Mouse (Mus musculus) kidney, postnatal 25 days (tissue): ENCODE data around the gene Ebna1bp2.

Experiments
- DNase-seq, 2 experiments: peaks; one replicate each; pipeline ENCODE4 v3.0.0; 2021; ENCODE audit warnings: mixed read lengths in 2 of 2

Gene Ebna1bp2

DNA sequence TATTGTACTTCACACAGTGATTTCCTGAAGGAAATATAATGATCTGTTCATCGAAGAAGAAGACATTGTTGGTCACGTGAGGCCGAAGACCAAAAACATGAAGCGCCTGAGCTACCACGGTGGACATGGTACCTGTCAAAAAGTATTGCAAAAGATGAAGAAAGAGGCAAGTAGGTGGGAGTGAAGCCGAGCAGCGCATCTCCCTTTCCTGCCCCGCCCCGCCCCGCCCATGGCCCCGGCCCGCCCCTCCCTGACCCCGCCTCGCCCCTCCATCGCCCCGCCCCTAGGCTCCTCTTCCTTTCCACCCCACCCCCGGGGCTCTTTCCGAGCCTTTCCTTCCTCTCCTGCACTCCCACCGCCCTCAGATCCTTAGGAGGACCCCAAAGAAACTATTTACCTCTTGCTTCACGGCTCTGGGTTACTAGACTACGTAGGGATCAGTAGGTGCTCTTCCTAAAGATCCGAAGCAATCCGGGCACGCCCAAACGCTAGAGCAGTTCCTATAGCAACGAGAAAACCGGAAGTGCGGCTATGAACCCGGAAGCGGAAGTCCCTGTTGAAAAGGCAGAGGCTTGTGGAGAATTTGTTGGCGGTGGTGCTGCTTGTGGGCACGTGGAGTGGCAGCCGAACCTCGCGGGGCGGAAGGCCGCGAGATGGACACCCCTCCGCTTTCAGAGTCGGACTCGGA is at the start of gene Ebna1bp2, which contains the start of gene Cfap57:
Gene Ebna1bp2 (plus strand): TSS at position 521 of the 688 bp plus-strand sequence.
Gene Cfap57 (minus strand): TSS at position 499 of the 688 bp plus-strand sequence.
- peak; percentile 93 to 94 for DNase-seq

DNA sequence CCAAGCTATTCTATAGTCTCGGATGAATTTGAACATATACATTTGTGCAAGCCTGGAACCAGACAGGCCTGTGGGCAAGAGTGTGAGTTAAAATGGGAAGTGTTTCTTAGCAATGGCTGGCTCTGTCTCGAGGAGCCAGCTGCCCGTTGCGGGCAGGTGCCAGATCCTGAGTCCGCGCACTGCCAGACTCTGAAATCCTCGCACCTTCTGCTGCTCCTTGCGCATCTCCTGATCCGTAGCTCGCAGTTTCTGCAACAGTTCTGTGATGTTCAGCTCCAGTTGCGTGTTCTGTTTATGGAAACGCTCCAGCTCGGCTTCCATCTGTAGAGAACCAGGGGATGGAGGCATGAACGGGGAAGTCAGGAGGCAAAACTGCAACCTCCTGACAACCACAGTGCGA is 49.2 kb upstream of the Ebna1bp2 start:
- no peak for DNase-seq

DNA sequence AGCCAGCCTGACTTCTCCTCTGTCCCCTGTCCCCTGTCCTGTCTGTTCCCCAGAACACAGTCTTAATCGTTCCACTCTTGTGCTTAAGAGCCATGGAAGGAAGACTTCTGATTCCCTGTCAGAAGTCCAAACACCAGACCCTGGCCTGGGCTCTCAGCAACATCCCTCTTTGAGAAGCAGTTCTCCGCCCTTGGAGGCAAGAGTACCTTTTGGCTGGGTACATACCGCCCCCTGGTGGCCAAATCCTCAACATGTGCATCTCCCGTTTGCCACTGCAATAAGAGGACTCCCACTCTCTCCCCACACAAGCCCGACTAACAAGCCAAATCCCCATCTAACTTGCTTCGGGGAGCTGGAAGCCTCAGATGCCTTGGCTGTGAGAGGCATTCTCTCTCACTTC is 44.5 kb upstream of the Ebna1bp2 start:
- DNase-seq, result peak; percentile 79 to 90

DNA sequence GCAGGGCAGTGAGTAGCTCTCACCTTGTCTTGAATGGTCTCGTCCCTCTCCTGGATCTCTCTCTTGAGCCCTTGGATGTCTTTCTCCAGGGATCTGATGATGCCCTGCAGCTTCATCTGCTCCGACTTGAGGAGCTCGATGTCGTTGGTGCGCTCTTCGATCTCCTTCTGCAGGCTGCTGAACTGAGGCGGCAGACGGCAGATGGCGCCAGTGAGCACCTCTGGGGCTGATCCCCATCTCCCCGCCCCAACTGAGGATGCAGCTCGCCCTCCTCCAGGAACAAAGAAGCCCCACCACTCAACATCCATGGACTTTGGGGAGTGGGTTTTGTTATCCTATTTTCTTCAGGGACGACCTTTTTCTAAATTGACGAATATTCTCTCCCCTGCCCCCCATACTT is 41.3 kb upstream of the Ebna1bp2 start:
- peak in 1 of 2 experiments; percentile 43 for DNase-seq

DNA sequence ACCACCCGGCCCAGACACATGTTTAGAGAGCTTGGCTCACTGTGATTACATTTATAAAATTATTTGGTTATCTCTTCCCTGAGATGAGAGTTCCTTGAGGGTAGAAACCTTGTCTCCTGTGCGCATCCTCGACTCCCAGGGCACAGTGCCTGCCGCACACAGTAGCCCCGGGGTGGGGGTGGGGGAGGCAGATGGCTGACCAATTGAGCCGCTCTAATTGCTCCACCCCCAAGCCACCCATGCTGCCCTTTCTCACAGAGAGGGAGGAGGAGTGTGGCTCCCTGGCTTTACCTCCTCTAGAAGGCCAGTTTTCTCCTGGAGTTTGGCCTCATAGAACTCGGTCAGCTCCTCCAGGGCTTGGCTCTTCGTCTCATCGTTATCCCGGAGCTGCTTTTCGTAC is 39.1 kb upstream of the Ebna1bp2 start:
- peak in 1 of 2 experiments; percentile 48 for DNase-seq

DNA sequence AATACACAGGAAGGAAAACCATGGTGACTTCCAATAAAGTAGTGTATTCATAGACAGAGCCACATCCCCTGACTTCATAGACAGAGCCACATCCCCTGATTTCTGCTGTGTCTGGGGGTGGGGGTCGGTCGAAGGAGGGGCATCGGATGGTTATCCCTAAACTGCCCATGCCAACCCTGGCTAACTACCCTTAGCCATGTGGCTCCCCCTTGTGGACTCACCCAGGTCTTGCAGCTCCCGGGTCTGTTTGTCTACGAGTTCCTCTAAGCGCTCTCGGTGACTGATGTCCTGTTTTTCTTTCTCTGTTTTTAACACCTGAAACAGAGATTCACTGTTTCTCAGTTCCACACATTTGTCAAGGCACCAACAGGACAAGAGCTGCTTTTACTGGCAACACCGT is 38.0 kb upstream of the Ebna1bp2 start:
- no peak for DNase-seq

DNA sequence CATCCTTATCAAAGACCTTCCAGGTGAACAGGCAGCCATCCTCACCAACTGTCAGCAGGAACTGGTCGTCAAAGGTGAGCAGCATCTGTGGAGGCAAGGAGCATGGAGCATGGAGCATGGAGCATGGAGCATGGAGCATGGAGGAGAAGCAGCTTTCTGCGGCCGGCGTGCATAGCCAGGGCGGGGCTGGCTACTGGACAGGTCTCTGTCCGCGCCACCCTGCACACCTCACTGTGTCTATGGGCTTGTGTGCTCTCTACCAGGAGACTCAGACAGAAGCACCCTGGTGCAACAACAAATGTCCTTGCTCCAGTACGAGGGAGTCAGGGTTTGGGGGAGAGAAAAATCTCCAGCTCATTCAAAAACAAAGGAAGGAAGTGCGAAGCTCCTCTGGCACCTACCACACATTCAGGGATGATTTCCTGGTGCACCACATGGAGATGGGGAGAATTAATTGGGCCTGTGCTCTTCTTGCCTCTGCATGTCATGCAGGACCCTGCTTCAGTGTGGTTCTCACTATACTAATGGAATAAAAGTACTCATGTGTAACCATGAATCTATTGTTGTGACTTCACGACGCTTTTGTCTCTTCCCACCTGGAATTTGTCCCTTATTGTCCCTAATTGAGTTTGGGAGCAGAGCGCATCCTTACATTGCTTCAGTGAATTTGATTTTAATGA is 31.4 kb upstream of the Ebna1bp2 start:
- no peak for DNase-seq

DNA sequence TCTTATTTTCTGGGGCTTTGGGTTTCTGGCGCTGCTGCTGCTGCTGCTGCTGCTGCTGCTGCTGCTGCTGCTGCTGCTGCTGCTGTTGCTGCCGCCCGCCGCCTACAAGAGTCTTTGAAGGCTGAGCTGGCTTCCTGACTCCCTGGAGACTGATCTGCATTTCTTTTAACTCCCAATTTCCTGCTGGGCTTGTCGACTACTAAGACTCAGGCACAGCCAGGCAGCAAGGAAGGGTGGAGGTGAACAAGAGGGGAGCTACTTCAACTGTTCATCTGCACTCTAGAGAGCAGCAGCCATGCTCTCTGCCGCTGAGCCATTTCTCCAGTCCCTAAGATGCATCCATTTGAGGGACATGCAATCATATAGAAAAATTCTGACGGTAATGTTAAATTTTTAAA is 30.9 kb upstream of the Ebna1bp2 start:
- no peak for DNase-seq

DNA sequence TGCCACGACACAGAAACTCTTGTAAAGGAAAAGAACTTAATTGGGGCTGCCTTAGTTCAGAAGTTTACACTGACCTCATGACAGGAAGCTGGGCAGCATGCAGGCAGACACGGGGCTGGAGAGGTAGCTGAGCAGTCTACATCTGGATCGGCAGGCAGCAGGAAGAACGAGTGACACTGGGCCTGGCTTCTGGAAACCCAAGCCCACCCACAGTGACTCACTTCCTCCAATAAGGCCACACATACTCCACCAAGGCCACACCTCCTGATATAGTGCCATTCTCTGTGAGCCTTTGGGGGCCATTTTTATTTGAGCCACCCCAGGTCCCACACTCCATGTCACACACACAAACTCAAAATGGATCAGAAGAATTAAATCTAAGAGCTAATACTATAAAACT is 16.5 kb upstream of the Ebna1bp2 start:
- DNase-seq, result no peak

DNA sequence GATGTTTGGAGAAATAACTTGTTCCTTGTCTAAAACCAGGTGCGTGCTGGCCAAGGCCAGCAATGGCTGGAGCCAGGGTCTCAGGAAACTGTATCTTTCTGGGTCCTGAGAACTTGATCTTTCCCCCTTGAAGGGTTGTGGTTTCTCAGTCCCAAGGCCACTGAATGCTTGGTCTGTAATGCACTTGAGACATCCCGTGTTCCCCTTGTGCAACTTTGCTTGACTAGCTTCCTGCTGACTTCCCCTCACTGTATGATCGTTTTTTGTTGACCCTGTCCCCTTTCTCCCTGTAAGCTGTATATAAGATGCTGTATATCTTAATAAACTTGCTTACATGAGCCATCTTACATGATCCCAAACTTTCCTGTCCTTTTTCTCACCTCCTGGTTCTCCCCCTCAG is 10.8 kb upstream of the Ebna1bp2 start:
- DNase-seq, result no peak

DNA sequence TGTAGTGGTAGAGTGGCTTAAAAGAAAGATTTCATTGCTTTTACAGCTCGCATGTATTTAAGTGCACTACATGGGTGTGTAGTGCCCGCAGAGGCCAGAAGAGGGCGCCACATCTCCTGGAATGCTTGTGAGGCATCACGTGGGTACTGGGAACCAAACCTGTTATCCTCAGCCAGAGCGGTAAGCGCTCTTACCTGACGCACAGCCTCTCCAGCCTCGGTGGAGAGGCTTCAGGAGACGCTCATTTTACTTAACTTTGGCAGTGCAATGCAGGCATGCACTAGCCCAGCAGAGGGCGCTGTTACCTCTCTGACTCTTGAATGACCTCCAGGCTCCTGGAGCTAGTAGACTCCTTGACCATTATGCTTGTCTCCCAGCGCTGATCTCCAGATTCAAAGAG is 8.0 kb upstream of the Ebna1bp2 start:
- peak in 1 of 2 experiments; percentile 60 for DNase-seq

DNA sequence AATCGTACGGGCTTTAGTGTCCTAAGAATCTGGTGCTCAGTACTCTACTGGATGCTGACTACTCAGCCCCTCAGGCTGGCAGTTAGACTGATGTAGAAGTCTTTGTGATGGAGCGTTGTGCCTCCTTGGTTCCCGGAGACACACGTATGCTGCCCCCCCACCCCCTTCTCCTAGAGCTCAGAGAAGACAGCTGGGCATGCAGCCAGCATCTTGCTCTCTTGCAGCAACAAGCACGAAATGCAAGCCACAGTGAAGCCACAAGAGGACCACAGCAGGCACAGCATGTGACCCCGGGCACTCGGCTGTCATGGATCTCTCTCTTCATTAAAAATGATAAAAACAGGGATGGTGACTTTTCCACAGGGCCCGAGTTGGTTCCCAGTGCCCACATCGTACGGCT is 5.2 kb upstream of the Ebna1bp2 start:
- DNase-seq, result no peak

DNA sequence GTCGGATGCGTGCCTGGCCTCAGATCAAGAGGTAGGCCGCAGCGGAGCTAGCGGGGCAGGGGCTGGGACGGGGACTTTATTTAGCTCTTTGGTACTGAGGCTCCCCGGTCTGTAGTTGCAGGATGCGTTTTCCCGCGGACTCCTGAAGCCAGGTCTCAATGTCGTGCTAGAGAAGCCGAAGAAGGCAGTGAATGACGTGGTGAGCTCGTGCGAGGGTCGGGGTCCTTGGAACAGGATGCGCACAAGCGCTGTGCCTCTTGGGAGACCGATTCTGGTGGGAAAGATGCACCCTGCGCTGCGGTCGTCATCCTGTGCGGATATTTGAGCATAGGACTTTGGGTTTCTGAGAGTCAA is 345 bp downstream of the Ebna1bp2 start:
- peak in 1 of 2 experiments; percentile 3 for DNase-seq

DNA sequence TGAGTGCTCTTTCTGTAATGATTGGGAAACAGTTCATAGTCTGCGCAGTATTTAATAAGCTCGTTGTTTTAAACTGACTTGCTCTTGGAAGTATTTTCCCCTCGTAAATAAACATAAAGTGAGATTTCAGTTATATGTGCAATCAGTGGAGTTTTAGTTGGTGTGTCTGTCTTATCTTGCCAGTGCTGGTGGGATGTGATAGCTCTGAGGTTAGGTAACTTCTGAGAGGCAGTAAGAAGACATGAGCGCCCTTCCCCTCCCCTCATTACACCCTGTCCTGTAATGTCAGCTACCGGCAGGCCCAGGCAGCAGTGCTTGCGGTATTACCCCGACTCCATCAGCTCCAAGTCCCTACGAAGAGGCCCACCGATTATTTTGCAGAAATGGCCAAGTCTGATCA is 1.2 kb downstream of the Ebna1bp2 start:
- no peak for DNase-seq

DNA sequence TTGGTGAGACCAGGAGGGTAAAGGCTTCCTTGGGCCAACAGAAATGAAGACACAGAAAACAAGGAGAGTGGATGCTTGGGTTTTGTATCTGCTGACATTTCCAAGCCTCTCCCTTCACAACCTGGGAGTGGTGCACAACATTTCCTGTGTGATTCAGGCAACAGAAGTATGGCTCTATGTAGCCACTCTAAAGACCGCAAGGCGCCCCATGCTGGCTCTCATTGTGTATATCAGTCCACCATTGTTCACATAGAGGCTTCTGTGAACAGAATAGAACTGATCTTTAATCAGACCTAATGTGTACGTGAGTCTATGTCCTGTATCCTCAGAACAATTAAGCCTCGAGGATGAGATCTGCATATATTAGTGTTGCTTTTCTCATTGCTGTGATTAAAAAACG is 9.7 kb downstream of the Ebna1bp2 start:
- no peak for DNase-seq

DNA sequence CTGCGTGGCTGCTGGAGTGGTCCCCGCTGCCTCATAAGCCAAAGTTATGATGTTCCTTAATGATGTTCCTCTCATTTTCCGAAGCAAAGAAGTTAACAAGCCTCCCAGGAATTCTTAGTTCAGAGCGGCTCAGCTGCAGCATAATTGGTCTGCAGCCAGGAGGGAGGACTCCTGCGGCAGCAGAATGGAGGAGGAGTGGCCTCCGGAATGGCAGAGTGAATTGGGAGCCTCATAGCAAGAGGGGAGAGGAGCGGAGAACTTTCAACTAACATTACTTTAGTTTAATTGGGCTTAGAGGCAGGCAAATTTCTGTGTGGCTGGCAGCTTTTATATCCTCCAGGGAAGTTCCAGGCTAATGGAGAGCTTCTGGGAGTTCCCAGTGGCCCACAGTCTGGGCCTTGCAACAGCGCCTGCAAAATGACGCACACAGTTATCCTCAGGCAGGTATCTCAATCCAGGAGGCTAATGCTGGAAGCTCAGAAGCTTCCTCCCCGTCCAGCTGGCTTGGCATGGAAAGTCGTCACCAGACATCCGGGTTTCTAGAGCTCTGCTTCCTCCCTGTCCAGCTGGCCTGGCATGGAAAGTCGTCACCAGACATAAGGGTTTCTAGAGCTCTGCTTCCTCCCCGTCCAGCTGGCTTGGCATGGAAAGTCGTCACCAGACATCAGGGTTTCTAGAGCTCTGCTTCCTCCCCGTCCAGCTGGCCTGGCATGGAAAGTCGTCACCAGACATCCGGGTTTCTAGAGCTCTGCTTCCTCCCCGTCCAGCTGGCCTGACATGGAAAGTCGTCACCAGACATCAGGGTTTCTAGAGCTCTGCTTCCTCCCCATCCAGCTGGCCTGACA is 22.0 kb downstream of the Ebna1bp2 start:
- DNase-seq, result peak in 1 of 2 experiments; percentile 6

DNA sequence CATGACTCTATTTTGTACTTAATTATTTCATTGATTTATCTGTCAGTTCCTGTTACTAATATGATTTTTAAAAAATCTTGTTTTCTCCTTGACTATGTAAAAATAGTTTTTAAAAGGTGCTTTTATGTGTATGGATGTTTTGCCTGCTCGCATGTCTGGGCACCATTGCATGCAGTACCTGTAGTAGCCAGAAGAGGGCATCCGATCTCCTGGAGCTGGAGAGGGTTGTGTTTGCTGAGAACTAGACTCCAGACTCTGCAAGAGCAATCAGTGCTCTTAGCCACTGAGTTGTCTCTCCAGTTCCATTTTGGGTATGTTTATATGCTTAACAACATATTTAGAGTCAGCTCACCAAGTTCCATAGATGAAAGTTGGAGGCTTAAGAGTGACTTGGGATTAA is 24.6 kb downstream of the Ebna1bp2 start:
- peak in 1 of 2 experiments; percentile 71 for DNase-seq

DNA sequence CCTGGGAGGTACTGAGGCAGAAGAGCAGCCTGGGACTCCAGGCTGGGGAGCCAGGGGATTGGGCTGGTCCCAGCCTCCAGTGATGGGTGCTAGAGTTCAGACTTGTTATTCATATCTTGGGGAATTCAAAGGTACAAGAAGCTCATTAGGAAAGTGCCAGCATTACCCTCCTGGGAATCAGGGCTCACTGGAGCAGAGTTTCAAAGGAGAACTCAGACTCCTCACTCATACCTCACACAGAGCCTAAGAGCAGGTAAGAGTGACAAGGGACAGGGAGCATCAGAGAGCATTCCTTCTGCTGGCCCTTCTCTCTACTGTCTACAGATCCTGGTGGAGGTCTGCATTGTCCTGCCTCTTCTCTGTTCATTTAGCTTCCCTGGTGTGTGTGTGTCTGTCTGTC is 38.1 kb downstream of the Ebna1bp2 start, which contains the start of gene Olfr62:
Gene Olfr62 (plus strand): TSS at position 301 of the 400 bp plus-strand sequence.
- no peak for DNase-seq
